Mouse (Mus musculus) liver, adult 2 months (tissue): Measurements from ENCODE around the gene Kmt2d.

Source experiments
- CTCF ChIP-seq: fragments of 200-500 bp; IDR thresholded peaks from 2 replicates; pipeline ENCODE4 v1.5.1; 2011; ENCODE audit warnings: low read depth, low read length, control low read depth
- POLR2A ChIP-seq: fragments of 200-500 bp; IDR thresholded peaks from 2 replicates; pipeline ENCODE4 v1.6.1; 2011; ENCODE audit warnings: low read length, control low read depth; ENCODE audit not compliant: insufficient read depth; ENCODE audit errors: extremely low read depth

DNA sequence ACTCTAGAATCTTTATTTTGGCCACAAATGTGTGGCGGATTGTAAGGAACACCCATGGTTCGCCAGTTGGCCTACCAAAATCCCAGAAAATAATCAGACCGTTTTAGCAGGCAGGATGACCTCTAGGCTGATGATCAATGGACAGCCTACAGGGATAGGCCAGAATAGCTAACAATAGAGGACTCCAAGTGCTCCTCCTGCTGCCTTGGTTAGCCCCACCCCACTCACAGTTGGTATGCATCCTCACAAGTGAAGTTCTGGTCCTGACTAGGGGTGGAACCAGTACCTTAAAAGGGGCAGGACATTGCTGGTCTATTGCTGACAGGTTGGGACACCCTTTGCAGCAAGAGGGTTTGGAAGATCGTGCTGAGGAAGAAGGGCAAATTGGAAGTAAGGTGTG, 22.0 kb upstream of the Kmt2d start:
- TF ChIP-seq CTCF (no peak), POLR2A (no peak)
